Mouse (Mus musculus): ENCODE results near the gene Prdm10.

- TF ChIP-seq CTCF (IDR thresholded peaks at IDR 0.05; ENCODE audit: control insufficient read depth, insufficient read depth, insufficient replicate concordance, low read depth, low read length), result no peak
- no peak for TF ChIP-seq POLR2A (IDR thresholded peaks at IDR 0.05; ENCODE audit: control insufficient read depth, low read depth, low read length)
These were observed 8.2 kb upstream of the Prdm10 start for GRCm38 (mm10) chr9:31272160-31272559.
